Mouse (Mus musculus) kidney, adult 2 months (tissue): Measurements from ENCODE around the gene Pilra. TPM values are rescaled to one million over a fixed set of nuclear protein-coding genes. Genes with fewer than 3 reads are reported as not detected.
"Not testable (repeated sequence)": the region's sequence is repeated elsewhere in the genome, so short reads cannot be mapped to it uniquely, and the experiment has no call there.

Source experiments
- DNase-seq: peaks from one replicate; pipeline ENCODE4 v3.0.0; 2021
- H3K27ac ChIP-seq: fragments of 200-500 bp; 2 replicates; pipeline ENCODE4 v1.5.1; 2012; ENCODE audit warnings: low read depth, low read length, control low read depth, inconsistent platforms; ENCODE audit not compliant: insufficient read depth
- H3K27me3 ChIP-seq: fragments of 200-500 bp; replicated peaks from 2 replicates; pipeline ENCODE4 v1.6.1; 2012; ENCODE audit warnings: mild to moderate bottlenecking, moderate library complexity, low read length, inconsistent platforms; ENCODE audit not compliant: control insufficient read depth, insufficient read depth
- H3K36me3 ChIP-seq: fragments of 200-500 bp; 2 replicates; pipeline ENCODE4 v1.6.1; 2012; ENCODE audit warnings: mild to moderate bottlenecking, moderate library complexity, low read length, inconsistent platforms; ENCODE audit not compliant: control insufficient read depth, insufficient read depth
- H3K4me1 ChIP-seq: fragments of 200-500 bp; 2 replicates; pipeline ENCODE4 v1.6.1; 2011; ENCODE audit warnings: low read length; ENCODE audit not compliant: control insufficient read depth, insufficient read depth
- H3K4me3 ChIP-seq: fragments of 200-500 bp; 2 replicates; pipeline ENCODE4 v1.5.1; 2011; ENCODE audit warnings: mild to moderate bottlenecking, low read depth, low read length, control low read depth; ENCODE audit not compliant: insufficient read depth
- CTCF ChIP-seq: fragments of 200-500 bp; conservative IDR thresholded peaks from 2 replicates; pipeline ENCODE4 v1.5.1; 2011; ENCODE audit warnings: low read depth, mild to moderate bottlenecking, control low read depth, low read length, moderate library complexity, mixed read lengths; ENCODE audit not compliant: insufficient read depth, insufficient read length
- POLR2A ChIP-seq: fragments of 200-500 bp; IDR thresholded peaks from one replicate; pipeline ENCODE4 v1.6.1; 2011; ENCODE audit warnings: low read depth, low read length, control low read depth
- WGBS: fragments of 180-500 bp; shearing (Covaris S2); methylation state at CpG from one replicate; pipeline ENCODE4 v1.1.7; 2018; 5-methylcytosine and 5-hydroxymethylcytosine counted together
- polyA plus RNA-seq: library from polyadenylated mRNA; depleted of rRNA; stranded (reverse); fragments of >200 nt; gene quantifications from 2 replicates; pipeline ENCODE4 v1.2.3, GENCODE M21; 2012; rRNA removed

The Pilra gene
- 1.5 and 2.5 TPM in 2 replicates for polyA plus RNA-seq

GRCm38 (mm10) chr5:137835966-137836520, at the start of gene Pilra:
Gene Pilra, minus strand, starts transcription at chr5:137836281.
- not testable (repeated sequence) for H3K4me3 ChIP-seq, H3K27ac ChIP-seq, H3K27me3 ChIP-seq, H3K36me3 ChIP-seq, H3K4me1 ChIP-seq, DNase-seq
- 68% methylated on average over 2 of the region's 2 CpGs for WGBS

GRCm38 (mm10) chr5:137883345-137883744, 47.3 kb upstream of the Pilra start:
- DNase-seq = no peak
- 83% methylated on average over 3 of the region's 3 CpGs for WGBS

GRCm38 (mm10) chr5:137882922-137883321, 46.8 kb upstream of the Pilra start:
- no peak overlapping the region for H3K27ac ChIP-seq
- no peak overlapping the region for H3K4me3 ChIP-seq
- H3K36me3 ChIP-seq = no peaks in the 10 kb centered on the region
- TF ChIP-seq CTCF (no peak), POLR2A (no peak)
- no peaks in the 10 kb centered on the region for H3K4me1 ChIP-seq
- DNase-seq = no peak
- WGBS = 66% methylated on average over 4 of the region's 4 CpGs
- no peaks in the 10 kb centered on the region for H3K27me3 ChIP-seq

More at GRCm38 (mm10) chr5:137883345-137883744, 47.3 kb upstream of the Pilra start:
- no peak overlapping the region for H3K27ac ChIP-seq
- no peaks in the 10 kb centered on the region for H3K36me3 ChIP-seq
- TF ChIP-seq CTCF = no peak
- TF ChIP-seq POLR2A = no peak
- no peaks in the 10 kb centered on the region for H3K4me1 ChIP-seq
- no peak overlapping the region for H3K4me3 ChIP-seq
- H3K27me3 ChIP-seq = no peaks in the 10 kb centered on the region

GRCm38 (mm10) chr5:137877860-137878259, 41.8 kb upstream of the Pilra start:
- H3K4me1 ChIP-seq = no peaks in the 10 kb centered on the region
- no peak overlapping the region for H3K27ac ChIP-seq
- no peaks in the 10 kb centered on the region for H3K36me3 ChIP-seq
- H3K27me3 ChIP-seq = no peaks in the 10 kb centered on the region
- WGBS = 51% methylated on average over 2 of the region's 2 CpGs
- no peak overlapping the region for H3K4me3 ChIP-seq
- peak; percentile 48 for TF ChIP-seq CTCF
- TF ChIP-seq POLR2A = no peak
- DNase-seq = peak; percentile 17

- WGBS = 90% methylated on average over 2 of the region's 2 CpGs
- no peaks in the 10 kb centered on the region for H3K36me3 ChIP-seq
These were observed 39.0 kb upstream of the Pilra start for GRCm38 (mm10) chr5:137875054-137875453.

GRCm38 (mm10) chr5:137872381-137872702, 36.3 kb upstream of the Pilra start:
- H3K27me3 ChIP-seq, DNase-seq, H3K36me3 ChIP-seq, H3K4me1 ChIP-seq, H3K27ac ChIP-seq, H3K4me3 ChIP-seq: not testable (repeated sequence)
- WGBS = 36% methylated on average over 1 of the region's 1 CpGs

More at GRCm38 (mm10) chr5:137875054-137875453, 39.0 kb upstream of the Pilra start:
- H3K4me3 ChIP-seq = no peak overlapping the region
- H3K4me1 ChIP-seq = no peaks in the 10 kb centered on the region
- no peak for DNase-seq
- no peaks in the 10 kb centered on the region for H3K27me3 ChIP-seq
- no peak overlapping the region for H3K27ac ChIP-seq
- TF ChIP-seq POLR2A (no peak), CTCF (no peak)

- WGBS = 75% methylated on average over 3 of the region's 3 CpGs
- not testable (repeated sequence) for H3K4me3 ChIP-seq, H3K27ac ChIP-seq
These were observed 35.7 kb upstream of the Pilra start, which contains the start of gene Pilrb2 for GRCm38 (mm10) chr5:137871644-137872380. Gene Pilrb2, minus strand, starts transcription at chr5:137871815.

GRCm38 (mm10) chr5:137868600-137868999, 32.5 kb upstream of the Pilra start:
- not testable (repeated sequence) for H3K36me3 ChIP-seq, H3K27ac ChIP-seq, H3K4me3 ChIP-seq, H3K4me1 ChIP-seq, H3K27me3 ChIP-seq, DNase-seq
- WGBS = 80% methylated on average over 2 of the region's 2 CpGs

More at GRCm38 (mm10) chr5:137871644-137872380, 35.7 kb upstream of the Pilra start, which contains the start of gene Pilrb2:
- H3K36me3 ChIP-seq, DNase-seq, H3K27me3 ChIP-seq, H3K4me1 ChIP-seq: not testable (repeated sequence)

- H3K4me1 ChIP-seq, H3K4me3 ChIP-seq, H3K36me3 ChIP-seq, DNase-seq, H3K27me3 ChIP-seq, H3K27ac ChIP-seq: not testable (repeated sequence)
- WGBS = 92% methylated on average over 1 of the region's 1 CpGs
These were observed 27.9 kb upstream of the Pilra start for GRCm38 (mm10) chr5:137864008-137864407.

- H3K36me3 ChIP-seq, H3K27ac ChIP-seq, H3K4me1 ChIP-seq, H3K4me3 ChIP-seq, H3K27me3 ChIP-seq: not testable (repeated sequence)
- peak; percentile 17 for DNase-seq
- 88% methylated on average over 2 of the region's 2 CpGs for WGBS
These were observed 22.1 kb upstream of the Pilra start, which contains the start of gene Pilrb1 for GRCm38 (mm10) chr5:137857960-137858710. Gene Pilrb1, minus strand, starts transcription at chr5:137858106.
